Mouse (Mus musculus): ENCODE results near the gene Tpsb2.

The Tpsb2 gene

GRCm38 (mm10) chr17:25366005-25366404, at the start of gene Tpsb2:
Tpsb2 (plus strand) TSS chr17:25366305.
- no peak for DNase-seq (ENCODE audit: low read depth, low spot score)

DNA sequence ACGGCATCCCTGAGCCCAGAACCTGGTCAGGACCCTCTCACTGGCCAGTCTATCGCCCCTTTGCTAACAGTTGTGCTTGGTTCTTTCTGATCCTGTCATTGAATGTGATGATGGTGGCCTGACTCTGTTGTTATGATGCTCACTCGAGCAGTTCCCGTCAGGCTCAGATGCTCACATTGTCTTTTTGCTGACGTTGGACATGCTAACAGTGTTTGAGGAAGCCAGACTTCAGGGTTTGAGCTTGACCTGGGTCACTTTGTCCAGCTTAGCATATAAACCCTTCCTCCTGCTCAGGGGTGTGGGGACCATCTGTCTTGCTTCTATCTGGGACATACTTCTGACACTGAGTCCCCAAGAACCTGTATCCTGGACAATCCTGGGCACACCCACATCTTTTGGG, 47.8 kb upstream of the Tpsb2 start, which contains the start of gene Prss29:
TSS of gene Prss29 (plus strand) at position 301 of the 400 bp plus-strand sequence.
- no peak for DNase-seq (ENCODE audit: low read depth, low spot score)

GRCm38 (mm10) chr17:25320819-25321218, 45.3 kb upstream of the Tpsb2 start:
- no peak for DNase-seq (ENCODE audit: low read depth, low spot score)

DNA sequence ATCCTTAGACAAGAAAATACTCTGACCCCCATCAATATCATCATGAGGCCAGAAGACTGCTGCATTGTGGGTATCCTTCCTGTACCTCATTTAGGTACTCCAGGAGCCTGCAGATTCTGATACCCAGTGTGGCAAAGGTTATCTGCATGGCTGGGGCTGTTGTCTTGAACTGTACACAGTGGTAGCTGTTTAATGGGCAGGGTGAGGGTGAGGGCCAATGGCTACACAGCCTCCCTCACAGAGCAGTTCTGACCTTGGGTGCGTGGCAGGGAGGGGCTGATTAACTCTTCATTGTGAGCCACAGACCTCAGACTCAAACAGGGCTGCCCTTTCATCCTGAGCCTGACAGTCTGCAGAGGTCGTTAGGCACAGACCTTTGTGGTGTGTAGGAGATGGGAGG, 43.2 kb upstream of the Tpsb2 start:
- no peak for DNase-seq (ENCODE audit: low read depth, low spot score)

- DNase-seq (ENCODE audit: low read depth, low spot score) = no peak
These were observed 33.8 kb upstream of the Tpsb2 start for GRCm38 (mm10) chr17:25332321-25332720.

DNA sequence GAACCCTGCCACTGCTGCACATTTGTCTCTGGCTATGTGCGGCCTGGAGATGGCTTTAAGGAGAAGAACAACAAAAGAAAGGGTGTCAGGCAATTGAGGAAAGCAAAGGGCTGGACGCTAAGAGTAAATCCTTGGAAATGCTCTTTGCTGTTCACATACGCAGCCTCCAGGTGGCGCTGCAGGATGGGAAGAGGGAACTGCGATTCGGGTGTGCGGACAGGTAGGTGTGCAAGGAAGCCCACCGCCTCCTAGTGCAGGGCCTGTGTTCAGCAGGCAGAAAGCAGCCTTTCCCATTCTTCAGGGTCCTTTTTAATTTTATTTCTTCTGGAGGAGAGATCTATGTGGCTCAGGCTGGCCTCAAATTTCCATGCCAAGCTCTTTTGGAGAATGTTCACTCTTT, 32.2 kb upstream of the Tpsb2 start:
- DNase-seq (ENCODE audit: low read depth, low spot score) = peak; percentile 13

DNA sequence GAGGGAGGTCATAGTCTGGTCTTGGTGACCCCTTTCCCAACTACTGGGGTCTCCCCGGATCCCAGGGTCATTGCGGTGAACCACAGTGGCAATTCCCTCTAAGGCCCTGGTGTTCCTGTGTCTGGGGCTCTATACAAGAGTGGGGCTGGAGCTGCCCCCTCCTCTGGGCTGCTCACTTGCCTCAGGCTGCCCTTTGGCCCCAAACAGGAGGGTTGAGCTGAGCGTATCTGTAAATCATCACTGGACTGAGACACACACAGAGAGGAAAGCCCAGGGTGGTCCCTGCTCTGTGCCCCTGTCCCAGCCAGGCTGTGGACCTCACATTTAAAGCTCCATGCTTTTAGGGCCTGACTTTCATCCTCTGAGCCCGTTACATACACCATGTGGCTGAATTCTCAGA, 27.9 kb upstream of the Tpsb2 start:
- DNase-seq (ENCODE audit: low read depth, low spot score) = no peak

DNA sequence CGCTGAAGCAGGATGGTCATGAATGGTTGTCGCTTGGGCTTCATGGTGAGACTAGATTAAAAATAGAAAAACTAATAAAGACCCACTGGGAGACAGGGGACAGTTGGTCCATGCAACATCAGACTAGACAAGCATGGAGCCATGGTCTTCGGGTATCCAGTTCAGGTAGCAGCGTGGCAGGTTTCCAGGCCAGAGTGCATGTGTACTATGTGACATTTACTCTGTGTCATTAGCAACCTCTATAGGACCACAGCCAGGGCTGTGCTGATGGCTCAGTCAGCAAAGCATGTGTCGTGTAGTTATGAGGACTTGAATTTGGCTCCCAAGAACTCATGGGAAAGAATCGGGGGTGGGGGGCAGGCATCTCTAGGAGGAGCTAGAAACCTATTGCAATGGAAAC, 26.1 kb upstream of the Tpsb2 start:
- DNase-seq (ENCODE audit: low read depth, low spot score) = no peak

DNA sequence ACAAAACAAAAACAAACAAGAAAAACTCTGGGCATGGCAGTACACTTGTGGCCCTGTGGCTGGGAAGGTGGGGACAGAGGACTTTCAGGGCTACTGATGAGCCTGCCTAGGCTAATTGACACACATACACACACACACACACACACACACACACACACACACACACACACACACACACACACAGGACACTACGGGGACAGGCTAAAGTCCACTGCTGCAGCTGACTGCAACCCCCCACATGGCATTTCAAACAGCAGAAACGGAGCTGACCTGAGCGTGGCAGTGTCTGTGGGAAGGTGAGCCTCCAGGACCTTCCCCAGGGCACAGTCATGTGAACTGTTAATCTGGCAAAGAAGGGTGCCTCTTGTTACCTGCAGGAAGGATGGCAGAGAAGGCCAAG, 24.6 kb upstream of the Tpsb2 start:
- DNase-seq (ENCODE audit: low read depth, low spot score) = no peak

GRCm38 (mm10) chr17:25345462-25345861, 20.6 kb upstream of the Tpsb2 start, which contains the start of gene Tpsab1:
Tpsab1 (minus strand) TSS chr17:25345562.
- DNase-seq (ENCODE audit: low read depth, low spot score) = no peak

- DNase-seq (ENCODE audit: low read depth, low spot score) = no peak
These were observed 4.8 kb upstream of the Tpsb2 start for GRCm38 (mm10) chr17:25361291-25361690.

DNA sequence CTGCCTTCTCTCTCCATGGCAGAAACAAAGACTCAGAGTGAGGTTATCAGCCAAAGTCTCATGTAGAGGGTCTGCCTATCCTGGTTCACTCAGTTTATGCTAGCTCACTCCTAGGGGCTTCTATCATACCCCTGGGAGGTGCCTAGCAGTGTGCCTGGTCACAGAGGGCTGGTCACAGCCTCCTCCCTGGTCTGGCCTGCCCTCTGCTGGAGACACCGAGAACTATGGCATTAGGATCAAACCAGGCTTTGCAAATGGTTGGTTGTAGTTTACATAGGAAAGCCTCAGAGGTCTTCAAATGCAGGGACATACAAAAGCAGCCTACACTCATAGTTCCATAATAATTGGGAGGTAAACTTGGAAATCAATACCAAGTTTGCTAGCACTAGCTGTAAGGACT, 2.4 kb upstream of the Tpsb2 start:
- DNase-seq (ENCODE audit: low read depth, low spot score) = no peak

- no peak for DNase-seq (ENCODE audit: low read depth, low spot score)
These were observed 2.9 kb downstream of the Tpsb2 start, which contains the start of gene Tpsg1 for GRCm38 (mm10) chr17:25368973-25369372. Tpsg1 (plus strand) TSS chr17:25369273.

GRCm38 (mm10) chr17:25372491-25372890, 6.4 kb downstream of the Tpsb2 start:
- DNase-seq (ENCODE audit: low read depth, low spot score) = no peak

DNA sequence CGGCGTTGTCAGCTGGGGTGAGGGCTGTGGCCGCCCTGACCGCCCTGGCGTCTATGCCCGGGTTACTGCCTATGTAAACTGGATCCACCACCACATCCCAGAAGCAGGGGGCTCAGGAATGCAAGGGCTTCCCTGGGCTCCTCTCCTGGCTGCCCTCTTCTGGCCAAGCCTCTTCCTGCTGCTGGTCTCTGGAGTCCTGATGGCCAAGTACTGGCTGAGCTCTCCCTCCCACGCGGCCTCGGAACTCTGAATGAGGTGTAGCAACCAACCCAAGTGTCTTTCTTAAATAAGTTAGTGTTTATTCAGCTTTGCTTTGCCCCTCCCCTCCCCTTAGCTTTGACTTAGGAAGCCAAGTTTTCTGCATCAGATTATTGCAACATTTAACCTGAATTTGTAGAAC, 7.9 kb downstream of the Tpsb2 start:
- DNase-seq (ENCODE audit: low read depth, low spot score) = no peak

DNA sequence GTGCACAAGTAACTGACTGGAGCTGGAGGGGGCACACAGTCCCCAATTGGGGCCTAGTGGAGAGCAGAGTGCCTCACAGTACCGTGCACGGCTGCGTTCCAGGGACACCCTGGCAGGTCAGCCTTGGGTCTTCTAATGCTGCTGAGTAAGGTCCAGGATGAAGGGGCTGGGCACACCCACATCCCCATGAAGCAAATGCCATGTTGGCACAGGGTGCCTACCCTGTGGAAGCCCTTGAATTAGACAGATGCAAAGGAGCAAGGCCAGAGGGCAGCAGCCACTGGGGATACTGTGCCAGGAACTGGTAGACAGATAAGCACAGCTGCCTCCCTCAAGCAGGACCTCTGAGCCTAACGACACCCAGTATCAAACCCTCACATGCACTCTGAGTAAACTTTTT, 28.4 kb downstream of the Tpsb2 start:
- DNase-seq (ENCODE audit: low read depth, low spot score) = no peak

DNA sequence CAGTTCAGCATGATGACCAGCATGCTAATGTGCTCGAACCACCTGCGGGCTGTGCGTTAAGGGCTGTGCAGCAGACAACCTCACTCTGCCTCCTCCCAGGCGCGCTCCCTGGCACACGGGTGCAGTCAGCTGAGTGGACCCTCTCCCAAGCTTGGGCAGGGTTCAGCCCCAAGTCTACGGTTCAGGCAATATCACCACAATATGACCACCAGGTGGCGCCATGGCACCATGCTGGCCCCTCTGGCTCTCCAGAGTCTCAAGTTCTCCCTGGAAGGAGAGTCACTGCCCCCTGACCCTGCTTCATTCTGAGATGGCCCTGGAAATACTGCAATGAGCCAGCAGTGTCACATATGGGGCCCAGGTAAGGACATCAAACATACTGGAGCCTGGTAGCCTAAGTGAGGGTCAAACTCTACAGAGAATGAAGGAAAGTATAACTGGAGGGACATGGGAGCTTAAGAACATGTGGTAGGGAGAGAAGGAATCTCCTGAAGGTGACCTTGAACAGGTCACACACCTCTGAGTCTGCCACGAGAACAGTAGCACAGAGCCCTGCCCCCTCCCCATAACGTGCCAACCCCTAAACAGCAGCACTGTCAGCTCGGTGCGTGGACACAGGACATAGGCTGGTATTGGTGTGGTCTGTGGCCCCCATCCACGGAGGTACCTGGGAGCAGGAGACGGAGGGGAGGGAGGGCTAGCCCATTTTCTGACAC, 31.9 kb downstream of the Tpsb2 start:
- DNase-seq (ENCODE audit: low read depth, low spot score) = peak; percentile 33

DNA sequence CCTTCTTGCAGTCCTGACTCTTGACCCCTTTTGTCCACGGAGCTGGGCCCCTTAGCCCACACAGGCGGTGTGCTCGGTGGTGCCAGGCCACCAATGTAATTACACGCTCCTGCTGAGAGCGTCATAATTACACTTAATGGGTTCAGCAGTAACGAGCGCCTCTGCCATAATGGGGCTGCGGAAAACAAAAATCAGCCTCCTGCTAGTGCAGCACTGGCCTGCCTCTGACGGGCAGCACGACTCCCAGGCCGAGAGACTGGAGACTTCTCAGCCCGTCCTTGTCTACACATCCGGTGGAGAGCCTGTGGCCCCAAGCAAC, 32.4 kb downstream of the Tpsb2 start:
- DNase-seq (ENCODE audit: low read depth, low spot score) = no peak

DNA sequence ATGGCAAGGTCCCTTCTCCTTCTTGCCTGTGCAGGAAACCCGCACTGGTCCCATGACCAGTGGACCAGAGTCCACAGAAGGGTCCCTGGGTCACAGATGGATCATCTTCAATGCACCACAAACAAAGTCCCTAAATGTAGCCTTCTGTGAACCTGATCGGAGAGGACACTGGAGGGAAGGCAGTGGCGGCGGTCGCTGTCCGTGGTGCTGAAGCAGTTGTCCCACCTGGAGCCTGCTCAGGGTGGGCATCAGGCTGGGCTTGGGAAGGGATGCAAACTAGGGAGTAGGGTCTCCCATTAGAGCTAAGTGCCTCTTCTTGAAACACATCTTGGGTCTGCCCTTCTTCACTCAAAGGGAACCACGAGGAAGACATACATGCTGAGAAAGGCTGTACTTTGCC, 34.3 kb downstream of the Tpsb2 start:
- no peak for DNase-seq (ENCODE audit: low read depth, low spot score)

GRCm38 (mm10) chr17:25401491-25401890, 35.4 kb downstream of the Tpsb2 start:
- no peak for DNase-seq (ENCODE audit: low read depth, low spot score)

DNA sequence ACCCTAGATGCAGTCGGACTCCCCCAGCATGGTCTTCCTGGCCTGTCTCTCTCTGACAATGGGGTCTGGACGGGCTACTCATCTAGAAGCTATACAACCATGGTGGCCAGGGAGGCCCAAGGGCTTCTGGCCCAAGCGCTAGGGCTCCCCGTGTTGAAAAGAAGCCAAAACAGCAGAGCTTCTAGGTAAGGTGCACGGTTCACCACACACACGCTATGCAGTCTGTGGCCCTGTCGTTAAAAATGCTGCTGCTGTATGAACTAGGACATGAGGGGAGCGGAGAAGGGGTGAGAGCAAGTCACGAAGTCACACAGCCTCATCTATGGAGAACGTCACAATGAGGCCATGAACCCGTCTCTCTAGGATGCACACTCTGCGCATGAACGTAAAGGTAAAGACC, 36.1 kb downstream of the Tpsb2 start:
- no peak for DNase-seq (ENCODE audit: low read depth, low spot score)

- DNase-seq (ENCODE audit: low read depth, low spot score) = no peak
These were observed 38.1 kb downstream of the Tpsb2 start for GRCm38 (mm10) chr17:25404190-25404589.

DNA sequence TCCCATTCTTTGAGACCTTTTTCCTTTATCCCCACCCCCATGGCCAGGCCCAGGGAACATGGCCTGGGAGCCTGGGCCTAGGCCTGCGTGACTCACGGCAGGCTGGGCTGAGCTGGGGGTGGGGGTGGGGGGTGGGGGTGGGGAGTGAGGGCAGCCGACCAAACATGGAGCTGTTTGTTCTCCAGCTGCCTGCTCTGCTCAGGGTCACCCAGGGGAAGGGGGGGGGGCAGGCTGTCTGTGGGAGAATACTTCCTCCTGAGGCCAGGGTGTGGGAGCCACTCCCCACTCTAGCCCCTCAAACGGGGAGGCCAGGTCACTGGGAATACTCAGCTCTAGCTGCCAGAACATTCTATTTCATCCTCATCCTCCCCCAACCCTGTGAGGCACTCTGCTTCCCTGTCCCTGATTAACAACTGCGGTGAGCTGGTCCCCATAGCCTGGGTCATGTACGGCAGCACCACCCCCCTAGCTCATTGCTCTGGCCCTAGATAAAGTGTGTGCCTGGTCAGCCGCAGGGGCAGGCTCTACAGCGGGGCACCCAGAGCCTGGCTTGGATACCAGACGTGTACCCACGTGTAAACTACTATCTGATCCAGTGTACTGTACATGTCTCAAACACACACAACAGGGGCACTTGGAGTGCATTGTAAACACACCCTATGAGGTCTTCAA, 39.3 kb downstream of the Tpsb2 start:
- DNase-seq (ENCODE audit: low read depth, low spot score) = no peak
